In genomic region chr1:85799776-85800175, GRCm38 (mm10) we compare ENCODE assay signal across 21 mouse cellular contexts. TPM values are rescaled to one million over a fixed set of nuclear protein-coding genes. Genes with fewer than 3 reads are reported as not detected.
DNase-seq lines count a peak whose midpoint lies in the region; ATAC-seq and TF ChIP-seq lines count a peak whose summit lies in the region.
"Had no signal": no experiment of that assay in that cellular context is flagged by ENCODE, and none has a peak within 500 bp of the region (broad histone marks: within the 10 kb centered on the region; RNA-seq: fewer than 3 reads in every experiment).

No protein-coding gene starts in this region.

- TF ChIP-seq POLR2A in CH12.LX (IDR thresholded peaks at IDR 0.05; ENCODE audit: low read depth, low read length), result no peak

- H3K9me3 ChIP-seq in lung, postnatal 0 days (ENCODE audit: low read length), result no peaks in the 10 kb centered on the region
- no peaks in the 10 kb centered on the region for H3K9me3 ChIP-seq in CH12.LX (replicated peaks; ENCODE audit: low read length)
- H3K9me3 ChIP-seq in stomach, postnatal 0 days (ENCODE audit: control insufficient read depth, low read length), result no peaks in the 10 kb centered on the region
- no peaks in the 10 kb centered on the region for H3K9me3 ChIP-seq in forebrain, embryonic 16.5 days (ENCODE audit: control insufficient read depth, low read length)
- H3K9me3 ChIP-seq: embryonic facial prominence, embryonic 12.5 days; forebrain, embryonic 12.5 days; hindbrain, embryonic 15.5 days; limb, embryonic 13.5 days; lung, embryonic 15.5 days; midbrain, embryonic 10.5 days had no signal

- H3K79me2 ChIP-seq in CH12.LX (replicated peaks; ENCODE audit: control insufficient read depth, extremely low read depth, insufficient read depth, poor library complexity, severe bottlenecking), result peaks cover 91% of the 10 kb centered on the region

- dilution Hi-C loops in CH12.LX (cut with MboI; ENCODE audit: extremely low pct_ligation_motif_present, extremely low pct_unique_long_range_greater_than_20kb, low sequenced_read_pairs), result no loop called here

- H3K4me3 ChIP-seq in lung, postnatal 0 days (ENCODE audit: low read depth, low read length), result no peak overlapping the region
- H3K4me3 ChIP-seq in CH12.LX (replicated peaks in 1 of 3; ENCODE audit: low read depth in 2 of 3, low read length in 2 of 3, poor library complexity in 1 of 3), result no peak overlapping the region
- H3K4me3 ChIP-seq in stomach, postnatal 0 days (ENCODE audit: low read depth, low read length), result no peak overlapping the region
- H3K4me3 ChIP-seq in forebrain, embryonic 16.5 days (replicated peaks; ENCODE audit: low read length), result no peak overlapping the region
- H3K4me3 ChIP-seq: embryonic facial prominence, embryonic 12.5 days; erythroblast, embryonic 14.5 days; forebrain, embryonic 12.5 days; hindbrain, embryonic 15.5 days; limb, embryonic 13.5 days; lung, embryonic 15.5 days; midbrain, embryonic 10.5 days had no signal

- no peak overlapping the region for H3K4me2 ChIP-seq in lung, postnatal 0 days (replicated peaks; ENCODE audit: low read depth, low read length)
- H3K4me2 ChIP-seq in CH12.LX (ENCODE audit: insufficient read depth, low read depth, poor library complexity, severe bottlenecking), result no peak overlapping the region
- H3K4me2 ChIP-seq in stomach, postnatal 0 days (replicated peaks; ENCODE audit: low read depth), result no peak overlapping the region
- H3K4me2 ChIP-seq in forebrain, embryonic 16.5 days (ENCODE audit: low read length), result no peak overlapping the region
- H3K4me2 ChIP-seq: embryonic facial prominence, embryonic 12.5 days; forebrain, embryonic 12.5 days; heart, embryonic 11.5 days; hindbrain, embryonic 15.5 days; limb, embryonic 13.5 days; lung, embryonic 15.5 days had no signal

- TF ChIP-seq EP300 in lung, postnatal 0 days (IDR thresholded peaks at IDR 0.05), result peak; percentile 73
- no peak for TF ChIP-seq EP300 in CH12.LX (IDR thresholded peaks at IDR 0.05; ENCODE audit: low read length)
- no peak for TF ChIP-seq EP300 in stomach, postnatal 0 days (optimal IDR thresholded peaks at IDR 0.05)

- peaks cover 6% of the 10 kb centered on the region; the same call in 1 of the 2 replicates for H3K4me1 ChIP-seq in lung, postnatal 0 days (ENCODE audit: insufficient read depth, low read depth, low read length)
- peaks cover 8 to 69% of the 10 kb centered on the region in 2 experiments for H3K4me1 ChIP-seq in CH12.LX (ENCODE audit: control insufficient read depth in 1 of 2, insufficient read depth in 2 of 2)
- H3K4me1 ChIP-seq in stomach, postnatal 0 days (replicated peaks; ENCODE audit: control insufficient read depth, insufficient read depth), result peaks cover 2% of the 10 kb centered on the region; the same call in 1 of the 2 replicates
- peaks cover 9% of the 10 kb centered on the region for H3K4me1 ChIP-seq in forebrain, embryonic 16.5 days (replicated peaks; ENCODE audit: control insufficient read depth, insufficient read depth, low read length)

- no peak for TF ChIP-seq RAD21 in CH12.LX (IDR thresholded peaks at IDR 0.05; ENCODE audit: low read depth, low read length)

- no peak for TF ChIP-seq CTCF in lung, postnatal 0 days (IDR thresholded peaks at IDR 0.05)
- TF ChIP-seq CTCF in CH12.LX (conservative IDR thresholded peaks at IDR 0.05 in 1 of 2, IDR thresholded peaks at IDR 0.05 in 1 of 2; ENCODE audit: low read depth in 2 of 2, low read length in 2 of 2), result no peak
- no peak for TF ChIP-seq CTCF in stomach, postnatal 0 days (IDR thresholded peaks at IDR 0.05; ENCODE audit: low read depth)

- WGBS in lung, postnatal 0 days, result 21% methylated on average over 1 of the region's 1 CpGs
- WGBS in stomach, postnatal 0 days, result 28% methylated on average over 1 of the region's 1 CpGs
- 86% methylated on average over 1 of the region's 1 CpGs for WGBS in forebrain, embryonic 16.5 days

- ATAC-seq in lung, postnatal 0 days, result peak; percentile 88
- ATAC-seq in granulocyte monocyte progenitor cell, adult 5-6 weeks (replicated peaks; ENCODE audit: poor library complexity, severe bottlenecking), result peak; percentile 47
- peak; percentile 79 for ATAC-seq in stomach, postnatal 0 days (ENCODE audit: low FRiP score, low TSS enrichment)
- ATAC-seq in forebrain, embryonic 16.5 days, result no peak

- peak; percentile 86 for DNase-seq in lung, postnatal 0 days (ENCODE audit: low spot score)
- no peak for DNase-seq in lung, postnatal 10 days
- DNase-seq in CH12.LX (ENCODE audit: extremely low read depth), result peak; percentile 24
- no peak for DNase-seq in stomach, postnatal 0 days (ENCODE audit: low spot score)
- DNase-seq in urinary bladder, postnatal 25 days (ENCODE audit: low spot score), result no peak
- DNase-seq: cerebellum, adult 11-12 months; cerebellum, postnatal 25 days; heart, adult 11 months; kidney, postnatal 4 days had no signal

- H3K27me3 ChIP-seq in lung, postnatal 0 days (replicated peaks; ENCODE audit: insufficient read depth, low read length), result no peaks in the 10 kb centered on the region
- H3K27me3 ChIP-seq in CH12.LX (replicated peaks), result no peaks in the 10 kb centered on the region
- no peaks in the 10 kb centered on the region for H3K27me3 ChIP-seq in stomach, postnatal 0 days (ENCODE audit: control insufficient read depth, insufficient read depth, low read length)
- H3K27me3 ChIP-seq in forebrain, embryonic 16.5 days (replicated peaks; ENCODE audit: control insufficient read depth, insufficient read depth, low read length), result no peaks in the 10 kb centered on the region
- H3K27me3 ChIP-seq: embryonic facial prominence, embryonic 12.5 days; forebrain, embryonic 12.5 days; hindbrain, embryonic 15.5 days; limb, embryonic 13.5 days; lung, embryonic 15.5 days had no signal

- H3K9ac ChIP-seq in lung, postnatal 0 days (replicated peaks; ENCODE audit: low read depth), result no peak overlapping the region
- no peak overlapping the region for H3K9ac ChIP-seq in CH12.LX (ENCODE audit: insufficient read depth, low read depth)
- H3K9ac ChIP-seq in stomach, postnatal 0 days (ENCODE audit: low read length), result no peak overlapping the region
- no peak overlapping the region for H3K9ac ChIP-seq in forebrain, embryonic 16.5 days (replicated peaks; ENCODE audit: low read depth, low read length)
- H3K9ac ChIP-seq: embryonic facial prominence, embryonic 12.5 days; forebrain, embryonic 12.5 days; hindbrain, embryonic 15.5 days; limb, embryonic 13.5 days; liver, embryonic 14.5 days; lung, embryonic 15.5 days had no signal

- peak overlapping the region; percentile 51; the same call in 1 of the 2 replicates for H3K27ac ChIP-seq in lung, postnatal 0 days (ENCODE audit: low read length)
- no peak overlapping the region for H3K27ac ChIP-seq in CH12.LX (ENCODE audit: insufficient read depth, low read depth)
- no peak overlapping the region for H3K27ac ChIP-seq in stomach, postnatal 0 days (replicated peaks)
- no peak overlapping the region for H3K27ac ChIP-seq in forebrain, embryonic 16.5 days (ENCODE audit: low read length)
- H3K27ac ChIP-seq: embryonic facial prominence, embryonic 12.5 days; forebrain, embryonic 12.5 days; hindbrain, embryonic 15.5 days; limb, embryonic 13.5 days; liver, embryonic 14.5 days; lung, embryonic 15.5 days; midbrain, embryonic 10.5 days had no signal

- in situ Hi-C loops in CH12.LX (cut with MboI; ENCODE audit: low pct_ligation_motif_present, low pct_unique_long_range_greater_than_20kb, low sequenced_read_pairs), result no loop called here

- 0 out of 2 replicates have a peak, but pooled peaks cover 3% of the 10 kb centered on the region for H3K36me3 ChIP-seq in lung, postnatal 0 days (ENCODE audit: insufficient read depth, low read length)
- peaks cover 8 to 57% of the 10 kb centered on the region in 2 experiments for H3K36me3 ChIP-seq in CH12.LX (replicated peaks in 1 of 2; ENCODE audit: control insufficient read depth in 1 of 2, insufficient read depth in 1 of 2, low read length in 1 of 2)
- no peaks in the 10 kb centered on the region for H3K36me3 ChIP-seq in stomach, postnatal 0 days (ENCODE audit: control insufficient read depth, insufficient read depth, low read length)
- no peaks in the 10 kb centered on the region for H3K36me3 ChIP-seq in forebrain, embryonic 16.5 days (ENCODE audit: control insufficient read depth, insufficient read depth)
- H3K36me3 ChIP-seq: embryonic facial prominence, embryonic 12.5 days; hindbrain, embryonic 15.5 days; lung, embryonic 15.5 days had no signal

TF ChIP-seq in CH12.LX, 34 proteins besides CTCF, POLR2A, EP300 and RAD21 (continues in another document):
- TF ChIP-seq ZMIZ1 (IDR thresholded peaks at IDR 0.05; ENCODE audit: low read depth, low read length) (no peak), HCFC1 (IDR thresholded peaks at IDR 0.05; ENCODE audit: low read depth, low read length) (no peak), POLR2AphosphoS2 (IDR thresholded peaks at IDR 0.05; ENCODE audit: low read depth, low read length) (no peak), JUND (conservative IDR thresholded peaks at IDR 0.05; ENCODE audit: low read depth, low read length) (no peak), ELF1 (IDR thresholded peaks at IDR 0.05; ENCODE audit: low read depth, low read length) (no peak), TCF12 (IDR thresholded peaks at IDR 0.05; ENCODE audit: low read depth, low read length) (no peak), BHLHE40 (IDR thresholded peaks at IDR 0.05; ENCODE audit: low read depth, low read length) (peak; percentile 76), E2F4 (IDR thresholded peaks at IDR 0.05; ENCODE audit: insufficient replicate concordance, low read depth, low read length) (no peak), JUN (IDR thresholded peaks at IDR 0.05; ENCODE audit: insufficient read depth, low read depth, low read length) (no peak)

RNA-seq across cellular contexts. Expression of gene Cab39, which starts 6.5 kb away (rescaled TPM):
- polyA plus RNA-seq in lung, postnatal 0 days (2015; fragmentation: Nextera tagmentation; extraction: Ambion mirVana), result 37.3 and 37.7 TPM in 2 replicates
- total RNA-seq in CH12.LX (2012; rRNA removed) (90.2 and 101 TPM in 2 replicates), CH12.LX (2014; rRNA removed) (239 and 263 TPM in 2 replicates)
- polyA plus RNA-seq in CH12.LX (2012; ENCODE audit: insufficient read length, low read depth), result 98.4 and 111 TPM in 2 replicates
- 76.6 and 78.8 TPM in 2 replicates for total RNA-seq in granulocyte monocyte progenitor cell, adult 5-6 weeks (2014; fragmentation: Nextera tagmentation)
- total RNA-seq in granulocyte monocyte progenitor cell, adult 5-6 weeks (2017), result 124 and 141 TPM in 2 replicates
- polyA plus RNA-seq in stomach, postnatal 0 days (2015; fragmentation: Nextera tagmentation; extraction: Ambion mirVana), result 29.0 and 33.3 TPM in 2 replicates
- polyA plus RNA-seq in forebrain, embryonic 16.5 days (2015; fragmentation: Nextera tagmentation; extraction: Ambion mirVana), result 47.1 and 50.2 TPM in 2 replicates

RNA-seq across cellular contexts. Expression of gene A630001G21Rik, which starts 21.3 kb away (rescaled TPM):
- 1.5 and 1.8 TPM in 2 replicates for polyA plus RNA-seq in lung, postnatal 0 days (2015; fragmentation: Nextera tagmentation; extraction: Ambion mirVana)
- total RNA-seq in CH12.LX (2012; rRNA removed), result 55.8 and 64.7 TPM in 2 replicates
- 151 and 164 TPM in 2 replicates for total RNA-seq in CH12.LX (2014; rRNA removed)
- polyA plus RNA-seq in CH12.LX (2012; ENCODE audit: insufficient read length, low read depth), result 130 and 139 TPM in 2 replicates
- total RNA-seq in granulocyte monocyte progenitor cell, adult 5-6 weeks (2014; fragmentation: Nextera tagmentation), result 105 and 129 TPM in 2 replicates
- 77.1 and 79.8 TPM in 2 replicates for total RNA-seq in granulocyte monocyte progenitor cell, adult 5-6 weeks (2017)
- 0.50 and 0.72 TPM in 2 replicates for polyA plus RNA-seq in stomach, postnatal 0 days (2015; fragmentation: Nextera tagmentation; extraction: Ambion mirVana)
- polyA plus RNA-seq in forebrain, embryonic 16.5 days (2015; fragmentation: Nextera tagmentation; extraction: Ambion mirVana), result 0.32 and 0.81 TPM in 2 replicates
- total RNA-seq: gastrocnemius, adult 8-10 months had no signal

Comparison
In these comparisons a context has a peak if more than half of its experiments do, and no peak if none do; other contexts are left out.
1. DNase-seq: peak in lung, postnatal 0 days (single experiment) and CH12.LX (single experiment); none in lung, postnatal 10 days (single experiment), stomach, postnatal 0 days (single experiment) and urinary bladder, postnatal 25 days (single experiment).
2. RNA of gene A630001G21Rik, which starts 21.3 kb away (polyA plus RNA-seq): 130 to 139 TPM in CH12.LX; 1.5 to 1.8 TPM in lung, postnatal 0 days, 0.50 to 0.72 TPM in stomach, postnatal 0 days and 0.32 to 0.81 TPM in forebrain, embryonic 16.5 days; every median in the first group is over 10 times any median in the second.